Mouse (Mus musculus) left cerebral cortex, adult 2 months (tissue): ENCODE measurements around the gene Best3. TPM values are rescaled to one million over a fixed set of nuclear protein-coding genes. Genes with fewer than 3 reads are reported as not detected.

ENCODE experiments used
- DNase-seq, 2 experiments: peaks; one replicate each; pipeline ENCODE4 v3.0.0; 2021 to 2022; ENCODE audit warnings: low spot score in 2 of 2, mixed read lengths in 1 of 2; ENCODE audit errors: extremely low spot score in 1 of 2
- H3K27ac ChIP-seq: fragments of 200-600 bp; 2 replicates; pipeline ENCODE4 v1.8.1; 2022
- H3K4me3 ChIP-seq: fragments of 200-600 bp; 2 replicates; pipeline ENCODE4 v1.8.1; 2022
- CTCF ChIP-seq: fragments of 200-600 bp; IDR thresholded peaks from 2 replicates; pipeline ENCODE4 v1.8.1; 2022; ENCODE audit warnings: antibody characterized with exemption, mild to moderate bottlenecking, moderate library complexity
- intact Hi-C: fragments of 180-260 bp; cut with DNase I; formaldehyde crosslinking; loops from one replicate; pipeline ENCODE4 v1.15.1; 2025
- long read RNA-seq, 2 experiments: library from polyadenylated mRNA; stranded (forward); transcript quantifications; one replicate each; pipeline ENCODE4 v2.0.0; 2021; ENCODE audit warnings: borderline mapping rate in 2 of 2
- total RNA-seq, 2 experiments: library from RNA; stranded (reverse); gene quantifications; 2 replicates each; pipeline ENCODE4 v1.2.3; 2021

Gene Best3
- under 1 TPM; 0.12 to 0.29 TPM for total RNA-seq
- long read RNA-seq, experiment 1, result 0 reads
- long read RNA-seq, experiment 2, result 0 reads

DNA sequence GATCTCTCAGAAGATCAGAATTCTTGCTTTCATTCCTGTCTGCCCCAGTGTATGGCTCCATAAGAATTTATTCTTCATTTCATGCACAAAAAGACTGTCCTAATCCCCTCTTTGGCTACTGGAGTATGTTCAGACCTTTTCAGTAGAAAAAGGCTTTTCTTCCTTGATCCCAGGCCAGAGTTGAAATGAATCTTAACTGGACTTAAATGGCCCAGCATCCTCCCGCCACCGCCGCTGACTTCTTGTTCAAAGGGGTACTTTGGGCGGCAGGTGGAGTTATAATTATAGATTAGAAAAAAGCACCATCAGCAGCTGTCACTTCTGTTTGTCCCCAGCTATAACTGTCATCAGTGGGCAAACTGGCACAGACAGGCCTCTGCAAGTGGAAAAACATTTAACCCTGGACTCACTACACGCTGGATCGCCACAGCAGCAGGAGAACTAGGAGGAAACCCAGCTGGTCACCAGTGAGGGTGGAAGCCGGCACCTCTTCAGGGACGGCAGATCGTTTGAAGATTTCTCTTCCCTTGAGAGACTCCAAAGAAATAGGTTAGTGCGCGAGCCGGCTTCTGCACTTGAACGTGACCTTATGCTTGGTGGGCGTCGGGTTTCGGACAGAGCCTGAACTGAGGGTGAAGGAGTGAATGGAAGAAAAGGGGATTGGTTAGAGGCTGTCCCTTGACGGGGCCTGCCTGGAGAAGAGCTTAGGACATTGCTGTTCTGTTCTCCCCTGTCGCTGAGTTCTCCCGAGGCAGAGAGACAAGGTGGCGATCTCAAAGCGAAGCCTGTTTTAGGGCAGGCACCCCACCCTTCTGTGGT, at the start of gene Best3:
Gene Best3, plus strand, starts transcription at position 51 of the 819 bp plus-strand sequence.
- DNase-seq, result no peak
- Histone ChIP-seq H3K27ac (no peak within 1 kb of the TSS), H3K4me3 (no peak within 1 kb of the TSS)
- TF ChIP-seq CTCF, result no peak
- intact Hi-C loops, result no loop called here

- Histone ChIP-seq H3K4me3 (no peak overlapping the region), H3K27ac (no peak overlapping the region)
- peak; percentile 44 for TF ChIP-seq CTCF
- intact Hi-C loops, result no loop called here
- DNase-seq, result no peak
These were observed 43.1 kb upstream of the Best3 start for GRCm38 (mm10) chr10:116943025-116943424.

DNA sequence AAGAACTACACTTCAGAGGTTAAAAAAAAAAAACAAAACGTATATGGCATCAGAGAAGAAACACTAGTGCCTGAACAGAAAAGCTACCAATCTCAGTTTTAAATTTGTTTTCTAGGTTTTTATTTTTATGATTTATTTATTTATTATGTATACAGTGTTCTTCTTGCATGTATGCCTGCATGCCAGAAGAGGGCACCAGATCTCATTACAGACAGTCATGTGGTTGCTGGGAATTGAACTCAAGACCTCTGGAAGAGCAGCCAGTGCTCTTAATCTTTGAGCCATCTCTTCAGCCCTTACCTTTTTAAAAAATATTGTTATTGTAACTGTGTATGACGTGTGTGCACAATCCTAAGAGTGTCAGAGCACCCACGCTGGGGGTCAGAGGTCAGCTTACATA, 42.0 kb upstream of the Best3 start:
- intact Hi-C loops, result no loop called here
- H3K4me3 ChIP-seq, result no peak overlapping the region
- no peak overlapping the region for H3K27ac ChIP-seq
- TF ChIP-seq CTCF, result peak; percentile 51
- no peak for DNase-seq

- intact Hi-C loops, result no loop called here
- DNase-seq, result no peak
- no peak overlapping the region for H3K4me3 ChIP-seq
- H3K27ac ChIP-seq, result no peak overlapping the region
- no peak for TF ChIP-seq CTCF
These were observed 41.2 kb upstream of the Best3 start for GRCm38 (mm10) chr10:116944940-116945339.

- no peak for TF ChIP-seq CTCF
- intact Hi-C loops, result no loop called here
- no peak overlapping the region for H3K27ac ChIP-seq
- DNase-seq, result no peak
- H3K4me3 ChIP-seq, result no peak overlapping the region
These were observed 37.7 kb upstream of the Best3 start for GRCm38 (mm10) chr10:116948414-116948813.

DNA sequence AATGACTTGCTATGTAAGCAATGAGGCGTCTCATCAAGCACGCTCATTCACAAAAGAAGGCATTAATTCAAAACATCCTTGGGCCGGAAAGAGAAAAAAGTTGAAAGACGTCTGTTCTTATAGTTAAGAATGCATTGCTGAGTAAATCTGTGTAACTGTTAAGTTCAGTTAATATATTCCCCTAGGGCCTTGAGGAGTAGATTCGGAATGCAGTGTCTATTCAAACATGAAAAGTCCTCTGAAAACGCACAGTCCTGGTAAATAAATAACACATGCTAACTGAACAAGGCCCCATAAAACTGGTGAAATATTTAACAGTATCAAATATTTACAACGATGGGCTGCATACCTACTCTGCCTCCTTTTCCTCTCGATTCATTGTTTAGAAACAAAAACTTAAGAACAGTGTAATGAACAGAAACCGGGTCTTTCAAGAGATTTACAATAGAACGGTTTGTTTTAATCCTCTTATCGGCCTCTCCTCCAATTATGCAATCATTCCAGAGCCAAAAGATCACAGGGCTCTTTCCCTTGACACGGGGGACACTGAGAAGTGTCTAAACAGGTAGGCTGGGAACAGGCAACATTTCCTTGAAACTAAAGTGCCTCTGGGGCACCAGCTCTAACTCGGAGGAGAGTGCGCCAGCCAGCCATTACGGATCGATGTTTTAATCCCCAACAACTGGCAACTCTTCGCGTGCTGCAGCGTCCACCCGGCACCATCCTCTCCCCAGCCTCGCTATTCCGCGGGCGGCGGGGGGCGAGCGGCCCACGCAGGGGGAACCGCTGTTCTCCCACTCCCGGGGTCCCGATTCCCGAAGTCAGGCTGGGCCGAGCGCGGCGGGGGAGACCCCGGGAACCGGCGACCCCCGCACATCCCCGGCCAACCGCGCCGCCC, 36.8 kb upstream of the Best3 start:
- peak; percentile 46 to 51 for DNase-seq
- H3K27ac ChIP-seq, result peak overlapping the region; percentile 70

DNA sequence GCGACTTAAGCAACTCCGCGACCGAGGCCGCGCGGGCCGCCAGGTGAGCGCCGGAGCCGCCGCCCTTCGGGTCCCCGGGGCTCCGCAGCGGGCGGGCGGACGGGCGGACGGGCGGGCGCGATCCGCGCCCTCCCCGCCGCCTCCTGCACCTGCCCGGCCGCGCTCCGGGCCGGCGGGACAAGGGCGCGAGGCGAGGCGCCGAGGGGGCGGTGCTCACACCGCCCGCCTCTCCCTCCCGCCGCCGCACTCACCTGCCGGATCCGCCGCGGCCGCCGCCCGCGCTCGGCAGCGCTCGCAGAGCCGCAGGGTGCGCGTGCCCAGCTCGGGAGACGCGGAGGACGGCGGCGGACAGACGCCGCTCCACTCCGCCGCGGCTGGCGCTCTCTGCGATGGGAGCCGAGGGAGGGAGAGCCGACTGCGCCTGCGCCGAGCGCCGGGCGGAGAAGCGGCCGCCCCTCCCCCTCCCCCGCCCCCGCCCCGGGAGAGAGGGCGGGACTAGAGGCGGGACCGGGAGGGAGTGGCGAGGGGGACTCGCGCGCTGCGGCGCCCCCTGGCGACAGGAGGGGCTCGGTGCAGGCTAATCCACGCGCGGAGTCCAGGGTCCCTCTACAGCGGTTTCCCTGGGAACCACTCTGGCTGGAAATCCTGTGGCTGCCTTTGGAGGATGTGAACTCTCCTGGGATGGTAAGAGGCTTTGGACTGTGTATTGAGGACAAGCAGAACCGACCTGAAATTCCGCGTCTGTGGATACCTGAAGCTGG, 35.9 kb upstream of the Best3 start, which contains the start of gene Rab3ip:
Gene Rab3ip, minus strand, starts transcription at position 761 of the 761 bp plus-strand sequence.
- H3K27ac ChIP-seq, result peak within 1 kb of the TSS; percentile 70
- peak within 1 kb of the TSS; percentile 67 for H3K4me3 ChIP-seq
- TF ChIP-seq CTCF, result peak; percentile 98
- DNase-seq, result peak; percentile 91 to 94
- intact Hi-C loops, result loop anchor here (2.0 to 10.0 kb wide), 2 partner anchors 83 to 195 kb away; partner anchors contain the start of gene Frs2

More for the DNA sequence above, 36.8 kb upstream of the Best3 start:
- peak overlapping the region; percentile 67 for H3K4me3 ChIP-seq
- no peak for TF ChIP-seq CTCF
- intact Hi-C loops, result loop anchor here (2.0 to 10.0 kb wide), 2 partner anchors 83 to 195 kb away; partner anchors contain the start of gene Frs2

GRCm38 (mm10) chr10:116950886-116951285, 35.2 kb upstream of the Best3 start:
- intact Hi-C loops, result loop anchor here (2.0 to 10.0 kb wide), 2 partner anchors 82 to 194 kb away; partner anchors contain the start of gene Frs2
- DNase-seq, result no peak
- TF ChIP-seq CTCF, result no peak
- Histone ChIP-seq H3K27ac (no peak overlapping the region), H3K4me3 (peak overlapping the region; percentile 67)

GRCm38 (mm10) chr10:116955191-116955590, 30.9 kb upstream of the Best3 start:
- intact Hi-C loops, result loop anchor here (5.0 to 10.0 kb wide), 2 partner anchors 57 to 190 kb away; partner anchors contain the start of gene Frs2
- TF ChIP-seq CTCF, result no peak
- no peak for DNase-seq
- no peak overlapping the region for H3K4me3 ChIP-seq
- no peak overlapping the region for H3K27ac ChIP-seq

DNA sequence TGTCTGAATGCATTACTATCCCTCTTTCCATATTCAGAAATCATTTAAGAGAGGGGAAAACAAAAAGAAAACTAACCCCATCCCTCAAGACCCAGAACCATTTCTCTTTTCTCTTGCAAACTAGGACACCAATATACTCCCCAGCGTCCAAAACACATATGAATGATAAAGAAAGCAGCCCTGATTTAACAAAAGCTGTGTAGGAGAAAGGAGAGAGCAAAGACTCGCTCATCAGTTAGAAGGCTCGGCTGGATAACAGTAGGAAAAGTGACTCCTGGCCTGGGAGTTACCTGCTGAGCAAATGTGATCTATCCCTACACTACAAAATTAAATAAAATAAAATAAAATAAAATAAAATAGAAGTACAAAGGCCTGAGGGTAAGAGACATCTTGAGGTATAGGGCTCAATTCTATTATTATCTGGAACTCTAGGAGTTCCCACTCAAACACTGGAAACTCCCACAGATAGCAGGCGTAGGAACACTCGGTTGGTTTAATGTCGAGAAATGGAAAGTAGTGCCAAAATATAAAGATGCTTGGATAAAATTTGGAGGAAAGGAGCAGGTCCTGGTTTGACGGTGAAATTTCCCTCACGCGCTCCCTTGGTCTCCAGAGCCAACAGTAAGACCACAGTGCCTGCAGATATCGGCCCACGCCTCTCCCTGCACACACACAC, 29.5 kb upstream of the Best3 start:
- no peak for DNase-seq
- intact Hi-C loops, result loop anchor here (5.0 to 10.0 kb wide), 2 partner anchors 56 to 188 kb away; partner anchors contain the start of gene Frs2
- no peak overlapping the region for H3K4me3 ChIP-seq
- H3K27ac ChIP-seq, result no peak overlapping the region
- TF ChIP-seq CTCF, result no peak
